Mouse (Mus musculus) B cell, adult 62 days (primary cell): Measurements from ENCODE around the gene Slc25a38. TPM values are rescaled to one million over a fixed set of nuclear protein-coding genes. Genes with fewer than 3 reads are reported as not detected.

Experiments
- total RNA-seq: library from RNA; stranded (reverse); gene quantifications from 4 replicates; pipeline ENCODE4 v1.2.4, GENCODE M21; 2023

The Slc25a38 gene
- total RNA-seq, result 31.3 to 41.5 TPM (median 35.2 TPM) in 4 replicates

DNA sequence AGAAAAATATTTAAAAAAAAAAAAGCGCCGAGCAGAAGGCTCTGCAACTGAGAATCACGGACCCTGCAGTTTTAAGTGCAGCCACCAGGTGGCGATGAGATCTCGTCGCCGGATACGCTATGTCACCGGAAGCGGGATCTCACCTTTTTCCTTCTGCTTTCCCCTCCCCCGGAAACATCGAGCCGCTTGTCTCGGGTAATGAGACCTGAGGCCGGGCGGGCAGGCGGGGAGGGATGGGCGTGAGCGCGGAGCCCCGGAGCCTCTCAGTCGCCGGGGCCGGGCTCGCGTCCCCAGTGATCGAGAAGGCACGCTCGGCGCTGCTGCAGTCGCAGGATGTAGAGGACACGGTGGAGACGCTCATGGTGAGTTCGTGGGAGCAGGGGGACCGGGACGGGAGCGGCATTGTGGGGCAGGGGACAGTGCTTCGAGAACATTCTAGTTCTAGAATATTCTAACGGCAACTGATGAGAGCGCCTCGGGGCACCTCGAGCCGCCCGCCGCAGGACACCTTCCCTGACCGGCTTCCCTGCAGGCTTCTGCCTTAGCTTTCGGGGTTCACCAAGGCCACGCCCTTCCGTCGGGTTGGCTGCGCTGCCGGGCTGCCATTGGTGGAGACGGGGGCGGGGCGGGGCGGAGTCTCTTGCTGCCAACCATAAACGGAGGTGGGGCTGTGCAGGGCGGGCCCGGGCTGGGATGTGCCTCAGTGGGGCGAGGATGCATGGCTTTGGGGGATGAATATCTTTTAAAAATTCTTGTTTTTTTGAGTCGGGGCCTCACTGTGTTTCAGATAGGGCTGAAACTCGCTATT, at the start of gene Slc25a38:
Slc25a38 (plus strand) TSS at position 164 of the 808 bp plus-strand sequence.

DNA sequence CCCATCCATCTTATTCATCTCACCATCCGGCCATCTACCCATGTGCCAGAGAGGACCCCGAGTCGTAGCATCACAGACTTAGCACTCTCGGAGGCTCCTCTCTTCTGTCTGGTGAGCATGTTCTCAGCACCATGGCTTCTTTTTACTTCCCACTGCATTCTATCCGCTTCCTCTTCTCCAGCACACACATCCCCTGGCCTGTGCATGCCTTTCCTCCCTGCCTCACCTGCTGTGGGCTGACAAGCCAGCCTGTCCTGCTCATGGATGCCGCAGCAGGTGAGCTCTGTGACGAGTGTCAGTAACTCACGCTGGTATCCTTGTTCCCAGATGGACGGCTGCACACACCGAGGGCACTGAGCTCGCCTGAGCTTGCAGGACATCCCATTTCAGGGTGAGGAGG, 40.4 kb upstream of the Slc25a38 start, which contains the start of gene Cx3cr1:
Cx3cr1 (minus strand) TSS at position 101 of the 400 bp plus-strand sequence.

DNA sequence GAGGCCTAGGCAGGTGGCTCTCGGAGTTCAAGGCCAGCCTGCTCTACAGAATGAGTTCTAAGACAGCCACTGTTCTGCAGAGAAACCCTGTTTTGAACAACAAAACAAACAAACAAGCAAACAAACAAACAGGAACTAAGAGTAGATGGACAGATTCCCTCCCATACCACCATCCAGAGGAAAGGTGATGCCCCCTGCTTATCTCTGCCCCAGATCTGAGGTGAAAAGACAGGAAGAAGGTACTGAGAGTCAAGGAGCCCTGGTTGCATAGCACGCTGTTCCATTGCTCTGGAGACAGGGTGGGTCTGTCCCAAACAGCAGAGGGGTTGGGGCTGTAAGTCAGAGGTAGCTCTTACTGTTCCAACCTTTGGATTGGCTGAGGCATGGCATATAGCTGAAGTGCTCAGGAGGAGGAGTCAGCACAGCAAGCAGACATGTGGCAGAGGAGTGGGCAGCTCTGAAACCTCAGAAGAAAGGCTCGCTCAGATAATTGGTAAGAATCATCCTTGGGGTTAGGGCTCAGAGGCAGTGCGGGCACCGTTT, 18.4 kb upstream of the Slc25a38 start, which contains the start of gene Ccr8:
Ccr8 (plus strand) TSS at position 419 of the 543 bp plus-strand sequence.

DNA sequence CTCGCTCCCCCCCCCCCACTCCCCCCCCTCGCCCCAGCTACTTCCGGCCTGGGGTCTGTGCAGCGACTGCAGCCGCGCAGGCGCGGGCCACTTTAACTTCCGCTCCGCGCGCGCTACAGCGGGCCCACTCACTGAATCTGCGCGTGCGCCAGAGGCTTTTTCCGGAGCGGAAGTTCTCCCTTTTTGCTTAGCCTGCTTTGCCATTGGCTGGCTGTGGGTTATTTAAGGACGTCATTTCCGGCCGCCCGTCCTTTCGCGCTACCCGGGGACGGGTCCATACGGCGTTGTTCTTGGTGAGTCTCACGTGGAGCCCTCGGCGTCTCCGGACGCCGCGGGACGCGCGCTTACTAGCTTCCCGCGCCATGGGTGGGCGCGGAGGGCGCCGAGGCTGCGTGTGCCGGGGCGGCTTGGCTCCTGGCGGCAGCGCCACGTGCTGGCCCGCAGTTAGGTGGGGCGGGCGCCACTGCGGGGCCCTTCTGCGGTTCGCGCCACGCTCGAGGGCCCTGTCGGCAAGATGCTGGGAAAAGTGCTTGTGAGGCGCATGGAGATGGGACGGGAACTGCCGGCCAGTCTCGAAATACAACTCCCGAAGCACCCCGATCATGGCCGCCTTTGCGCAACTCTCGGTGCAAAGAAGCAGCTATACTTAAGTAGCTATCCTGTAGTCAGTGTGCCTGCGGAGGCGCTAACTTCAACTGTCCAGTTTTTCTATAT, 17.5 kb downstream of the Slc25a38 start, which contains the start of gene Rpsa:
Rpsa (plus strand) TSS at position 152 of the 714 bp plus-strand sequence.

DNA sequence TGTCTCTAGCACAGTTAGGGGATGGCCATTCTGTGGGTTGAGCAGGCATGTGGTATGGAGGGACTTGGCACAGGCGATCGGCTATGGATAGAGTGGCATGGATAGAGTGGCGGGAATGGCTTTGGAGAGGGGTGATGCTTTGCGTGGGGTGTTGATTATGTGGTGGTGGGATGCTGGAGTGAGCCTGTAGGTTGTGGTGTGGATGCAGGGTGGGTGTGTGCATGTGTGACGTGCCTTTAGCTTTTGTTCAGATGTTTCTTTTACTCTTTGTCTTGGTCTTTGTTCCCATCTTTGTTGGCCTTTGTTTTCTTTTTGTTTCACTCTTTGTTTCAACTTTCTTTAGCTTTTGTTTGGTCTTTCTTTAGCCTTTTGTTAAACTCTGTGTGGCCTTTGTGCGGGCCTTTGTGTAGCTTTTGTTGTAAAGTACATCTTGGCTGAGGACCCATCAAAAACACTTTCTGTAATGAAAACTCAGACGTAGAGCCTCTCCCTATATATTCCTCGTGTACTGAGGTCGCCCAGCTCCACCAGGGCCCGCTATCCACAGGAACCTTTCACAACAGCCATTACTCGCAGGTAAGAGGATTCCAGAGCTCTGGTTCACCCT, 39.2 kb downstream of the Slc25a38 start, which contains the start of gene Mobp:
Mobp (plus strand) TSS at position 486 of the 607 bp plus-strand sequence.

Other genes starting within 250 kb of the Slc25a38 start
- gene Wdr48, start 215.5 kb upstream of the Slc25a38 start, total RNA-seq, result 64.2 to 78.2 TPM (median 70.0 TPM) in 4 replicates
- gene Gorasp1, start 172.8 kb upstream of the Slc25a38 start, total RNA-seq, result 8.6 to 12.9 TPM (median 10.7 TPM) in 4 replicates
- 0.76 TPM in 1 of 4 replicates, not detected in the others for gene Ttc21a, start 172.8 kb upstream of the Slc25a38 start, total RNA-seq
- 356 to 391 TPM (median 369 TPM) in 4 replicates for gene Csrnp1, start 125.7 kb upstream of the Slc25a38 start, total RNA-seq
- gene Xirp1, start 86.8 kb upstream of the Slc25a38 start, total RNA-seq, result 0.19 to 0.77 TPM (median 0.21 TPM) in 3 of 4 replicates, not detected in the other
- 0.24 to 0.45 TPM (median 0.36 TPM) in 4 replicates for gene Cx3cr1, start 40.5 kb upstream of the Slc25a38 start, total RNA-seq
- not detected in 4 replicates for gene Ccr8, start 18.3 kb upstream of the Slc25a38 start, total RNA-seq
- 2,133 to 2,269 TPM (median 2,244 TPM) in 4 replicates for gene Rpsa, start 17.3 kb downstream of the Slc25a38 start, total RNA-seq
- not detected in 4 replicates for gene Mobp, start 39.3 kb downstream of the Slc25a38 start, total RNA-seq
- gene Myrip, start 191.1 kb downstream of the Slc25a38 start, total RNA-seq, result not detected in 4 replicates